Comparison of ENCODE assay signal across 27 mouse cellular contexts in the genomic region with DNA sequence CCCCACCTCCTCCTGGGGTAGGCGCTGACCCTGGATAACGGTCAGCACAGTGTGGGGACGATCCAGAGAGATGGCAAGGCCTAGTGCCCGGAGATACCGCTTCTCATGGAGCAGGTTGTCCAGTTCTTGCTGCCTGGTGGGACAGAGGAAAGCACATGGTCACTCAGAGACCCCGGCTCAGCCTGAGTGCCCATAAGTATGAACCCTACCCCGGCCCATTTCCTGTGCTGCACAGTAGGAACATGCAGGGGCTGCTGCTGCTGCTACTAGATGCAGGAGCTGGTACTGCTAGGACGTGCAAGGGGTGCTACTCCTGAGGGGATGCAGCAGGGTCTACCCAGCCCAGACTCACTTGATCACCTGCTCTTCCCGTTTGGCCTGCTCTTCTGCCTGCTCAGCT. TPM values are rescaled to one million over a fixed set of nuclear protein-coding genes. Genes with fewer than 3 reads are reported as not detected.
"Had no signal": no experiment of that assay in that cellular context is flagged by ENCODE, and none has a peak within 500 bp of the region (broad histone marks: within the 10 kb centered on the region; RNA-seq: fewer than 3 reads in every experiment).

No protein-coding gene starts in this region.

- DNase-seq: kidney, adult 11 months; kidney, adult 8-10 months; kidney, postnatal 25 days; layer of hippocampus, adult 9-11 months; liver; lung, adult 18-20 months; lung, postnatal 10 days; lung, postnatal 36 days; right cerebral cortex, adult 18-20 months; right cerebral cortex, postnatal 14 days; right cerebral cortex, postnatal 4 days; spleen, adult 18-20 months; thymus, adult 2 months; thymus, postnatal 14 days; thymus, postnatal 4 days had no signal

- H3K4me2 ChIP-seq: limb, embryonic 13.5 days; liver, embryonic 12.5 days; liver, embryonic 15.5 days; lung, embryonic 15.5 days; midbrain, embryonic 13.5 days; neural tube, embryonic 12.5 days; neural tube, embryonic 15.5 days; stomach, embryonic 15.5 days had no signal

- H3K4me3 ChIP-seq: layer of hippocampus, adult 2 months; limb, embryonic 10.5 days; limb, embryonic 13.5 days; liver, embryonic 12.5 days; liver, embryonic 15.5 days; lung, embryonic 15.5 days; midbrain, embryonic 10.5 days; midbrain, embryonic 13.5 days; neural tube, embryonic 12.5 days; neural tube, embryonic 15.5 days; stomach, embryonic 15.5 days had no signal

- H3K27me3 ChIP-seq: limb, embryonic 13.5 days; lung, embryonic 15.5 days; megakaryocyte, embryonic 14.5 days; midbrain, embryonic 13.5 days; neural tube, embryonic 12.5 days; neural tube, embryonic 15.5 days; stomach, embryonic 15.5 days had no signal

- H3K27ac ChIP-seq: layer of hippocampus, adult 2 months; limb, embryonic 10.5 days; limb, embryonic 13.5 days; liver, embryonic 12.5 days; liver, embryonic 15.5 days; lung, embryonic 15.5 days; midbrain, embryonic 10.5 days; midbrain, embryonic 13.5 days; neural tube, embryonic 12.5 days; neural tube, embryonic 15.5 days; stomach, embryonic 15.5 days had no signal

- H3K9ac ChIP-seq: liver, embryonic 12.5 days; liver, embryonic 15.5 days; lung, embryonic 15.5 days; midbrain, embryonic 13.5 days; neural tube, embryonic 12.5 days; neural tube, embryonic 15.5 days; stomach, embryonic 15.5 days had no signal

- H3K9me3 ChIP-seq: limb, embryonic 10.5 days; limb, embryonic 13.5 days; liver, embryonic 12.5 days; liver, embryonic 15.5 days; lung, embryonic 15.5 days; megakaryocyte, embryonic 14.5 days; midbrain, embryonic 10.5 days; midbrain, embryonic 13.5 days; neural tube, embryonic 12.5 days; neural tube, embryonic 15.5 days; stomach, embryonic 15.5 days had no signal

- ATAC-seq: liver, embryonic 12.5 days; midbrain, embryonic 13.5 days had no signal

RNA-seq across cellular contexts. Expression of gene Rnf151, which starts 16.6 kb away (rescaled TPM):
- polyA plus RNA-seq: limb, embryonic 13.5 days; liver, embryonic 15.5 days; midbrain, embryonic 13.5 days; neural tube, embryonic 12.5 days; neural tube, embryonic 15.5 days; stomach, embryonic 15.5 days had no signal
